Mouse (Mus musculus): ENCODE data around the gene Meis1. TPM values are rescaled to one million over a fixed set of nuclear protein-coding genes. Genes with fewer than 3 reads are reported as not detected.
A peak's percentile ranks its signal among the peaks of the same experiment; 100 is the strongest.

The Meis1 gene
- total RNA-seq, 1 experiment from 2014 or later: 95.6 TPM

GRCm38 (mm10) chr11:18867665-18868064, 151.1 kb downstream of the Meis1 start:
- no peak for ATAC-seq (replicated peaks; ENCODE audit: low read depth, poor library complexity, severe bottlenecking)

- peak; percentile 30 for ATAC-seq (replicated peaks; ENCODE audit: low read depth, poor library complexity, severe bottlenecking)
These were observed 152.5 kb downstream of the Meis1 start for GRCm38 (mm10) chr11:18866198-18866836.

DNA sequence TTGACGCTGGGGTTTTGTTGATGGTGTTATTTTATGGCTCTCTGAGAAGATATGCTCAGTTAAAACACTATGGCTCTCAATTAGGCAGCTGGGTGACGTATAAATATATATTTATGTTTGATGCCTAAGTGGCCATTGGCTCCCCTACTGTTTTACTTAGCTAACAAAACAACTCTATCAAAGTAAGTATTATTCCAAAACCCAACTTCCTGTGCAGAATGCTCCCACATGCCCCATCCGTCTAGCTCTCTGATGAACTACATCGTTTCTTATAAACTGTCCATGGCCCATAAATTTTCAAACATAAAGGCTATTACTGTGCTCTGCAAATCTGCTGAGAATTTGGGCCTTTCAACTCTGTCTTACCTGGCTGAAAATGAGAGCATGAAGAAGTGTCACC, 168.0 kb downstream of the Meis1 start:
- no peak for ATAC-seq (replicated peaks; ENCODE audit: low read depth, poor library complexity, severe bottlenecking)

DNA sequence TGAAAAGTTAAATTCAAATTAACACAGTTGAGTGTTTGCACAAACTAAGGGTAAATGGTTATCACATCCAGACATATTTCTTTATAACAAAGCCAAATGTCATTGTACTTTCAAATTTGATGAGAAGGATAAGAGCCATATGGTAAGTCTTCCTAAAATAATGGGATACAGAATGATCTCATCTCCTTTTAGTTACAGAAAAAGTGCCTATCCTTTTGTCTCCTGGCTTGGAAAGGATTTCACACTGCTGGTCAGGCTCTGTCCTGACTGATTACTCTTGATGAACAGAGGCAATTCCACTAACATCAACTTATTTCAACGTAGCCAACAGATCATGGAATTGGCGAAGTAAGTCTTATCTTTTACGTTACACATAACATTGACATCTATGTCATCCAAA, 171.1 kb downstream of the Meis1 start:
- ATAC-seq (replicated peaks; ENCODE audit: low read depth, poor library complexity, severe bottlenecking): no peak

- ATAC-seq (replicated peaks; ENCODE audit: low read depth, poor library complexity, severe bottlenecking): no peak
These were observed 172.3 kb downstream of the Meis1 start for GRCm38 (mm10) chr11:18846472-18846871.

DNA sequence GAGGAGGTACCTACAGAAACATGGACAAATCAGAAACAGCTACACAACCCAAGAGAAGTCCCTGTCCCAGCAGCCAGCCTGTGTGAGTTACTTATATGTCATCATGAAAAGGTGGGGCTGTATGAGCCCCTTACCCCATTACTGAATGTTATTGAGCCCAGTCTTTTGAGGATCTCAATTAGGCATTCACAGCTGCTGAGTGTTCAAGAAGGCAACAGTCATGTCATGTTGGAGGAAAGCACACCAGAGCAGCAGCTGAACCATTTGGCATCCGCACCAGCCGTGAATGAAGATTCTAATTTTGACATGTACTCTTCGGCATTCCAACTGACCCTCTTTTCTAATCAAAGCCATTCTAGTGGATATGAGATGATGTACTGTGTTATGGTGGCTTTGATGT, 172.9 kb downstream of the Meis1 start:
- no peak for ATAC-seq (replicated peaks; ENCODE audit: low read depth, poor library complexity, severe bottlenecking)

DNA sequence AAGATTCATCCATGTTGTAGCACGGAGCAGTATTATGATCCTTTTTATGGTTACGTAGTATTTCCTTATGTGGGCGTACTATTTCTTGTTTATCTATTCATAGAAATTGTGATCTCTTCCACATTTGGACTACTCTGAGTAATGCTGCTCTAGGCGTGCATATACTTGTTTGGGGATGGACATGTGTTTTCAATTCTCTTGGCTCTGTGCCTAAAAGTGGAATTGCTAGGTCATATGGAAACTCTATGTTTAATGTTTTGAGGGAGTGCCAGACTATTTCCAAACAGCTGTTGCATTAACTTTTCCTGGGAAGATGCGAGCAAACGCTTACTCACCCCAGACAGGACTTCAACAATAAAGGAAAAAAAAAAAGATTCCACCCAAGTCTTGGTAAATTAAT, 173.3 kb downstream of the Meis1 start:
- no peak for ATAC-seq (replicated peaks; ENCODE audit: low read depth, poor library complexity, severe bottlenecking)

- no peak for ATAC-seq (replicated peaks; ENCODE audit: low read depth, poor library complexity, severe bottlenecking)
These were observed 188.7 kb downstream of the Meis1 start for GRCm38 (mm10) chr11:18830087-18830486.
